Mouse (Mus musculus) midbrain, embryonic 14.5 days (tissue): ENCODE measurements around the gene Atp6v0c. TPM values are rescaled to one million over a fixed set of nuclear protein-coding genes. Genes with fewer than 3 reads are reported as not detected.
A peak's percentile ranks its signal among the peaks of the same experiment; 100 is the strongest.

Experiments used
- ATAC-seq: fragments of 200-750 bp; cut with Nextera tagmentation; 2 replicates; pipeline ENCODE4 v1.8.0; 2017; ENCODE audit warnings: moderate number of reproducible peaks, moderate library complexity; ENCODE audit not compliant: low FRiP score, low TSS enrichment
- DNase-seq: peaks from one replicate; pipeline ENCODE4 v3.0.0-alpha.2; 2015
- H3K27ac ChIP-seq: fragments of 300-500 bp; sonication (generic); replicated peaks from 2 replicates; pipeline ENCODE4 v1.5.1; 2014; ENCODE audit warnings: mild to moderate bottlenecking, low read depth, low read length, moderate library complexity
- H3K27me3 ChIP-seq: fragments of 300-500 bp; sonication (generic); 2 replicates; pipeline ENCODE4 v1.6.1; 2014; ENCODE audit warnings: low read length, control low read depth, mixed read lengths; ENCODE audit not compliant: control insufficient read depth, insufficient read depth
- H3K36me3 ChIP-seq: fragments of 300-500 bp; sonication (generic); 2 replicates; pipeline ENCODE4 v1.6.1; 2014; ENCODE audit warnings: low read length, control low read depth; ENCODE audit not compliant: control insufficient read depth, insufficient read depth
- H3K4me1 ChIP-seq: fragments of 300-500 bp; sonication (generic); 2 replicates; pipeline ENCODE4 v1.6.1; 2014; ENCODE audit warnings: mild to moderate bottlenecking, antibody characterized with exemption, low read length, control low read depth; ENCODE audit not compliant: control insufficient read depth, insufficient read depth
- H3K4me2 ChIP-seq: fragments of 300-500 bp; sonication (generic); 2 replicates; pipeline ENCODE4 v1.6.1; 2014; ENCODE audit warnings: mild to moderate bottlenecking, low read length, moderate library complexity
- H3K4me3 ChIP-seq: fragments of 300-500 bp; sonication (generic); replicated peaks from 2 replicates; pipeline ENCODE4 v1.5.1; 2014; ENCODE audit warnings: low read depth, low read length
- H3K9ac ChIP-seq: fragments of 300-500 bp; sonication (generic); replicated peaks from 2 replicates; pipeline ENCODE4 v1.6.1; 2014; ENCODE audit warnings: mild to moderate bottlenecking, low read length, moderate library complexity
- H3K9me3 ChIP-seq: fragments of 300-500 bp; sonication (generic); 2 replicates; pipeline ENCODE4 v1.6.1; 2016; ENCODE audit warnings: low read length, control low read depth, mixed read lengths; ENCODE audit not compliant: control insufficient read depth
- WGBS: fragments of 180-500 bp; shearing (Covaris S2); extraction: QIAGEN DNeasy Blood & Tissue Kit; methylation state at CpG from one replicate; pipeline ENCODE4 v1.1.7; 2014; 5-methylcytosine and 5-hydroxymethylcytosine counted together
- polyA plus RNA-seq: library from polyadenylated mRNA; unstranded; fragments of >200 nt; fragmentation: Nextera tagmentation; extraction: Ambion mirVana; gene quantifications from 2 replicates; pipeline ENCODE4 v1.2.1, GENCODE M21; 2014

The Atp6v0c gene
- 1,214 and 1,517 TPM in 2 replicates for polyA plus RNA-seq

- DNase-seq (peak; percentile 99), ATAC-seq (peak; percentile 91)
- peak within 1 kb of the TSS; percentile 88 for H3K4me2 ChIP-seq
- no peaks in the 10 kb centered on the region for H3K27me3 ChIP-seq
- H3K4me1 ChIP-seq, result peaks cover 18% of the 10 kb centered on the region
- no peaks in the 10 kb centered on the region for H3K9me3 ChIP-seq
- peak within 1 kb of the TSS; percentile 91 for H3K4me3 ChIP-seq
- peaks cover 13% of the 10 kb centered on the region for H3K36me3 ChIP-seq
- peak within 1 kb of the TSS; percentile 98 for H3K27ac ChIP-seq
- WGBS, result under 1% methylated on average over 58 of the region's 58 CpGs
- peak within 1 kb of the TSS; percentile 88 for H3K9ac ChIP-seq
These were observed at the start of gene Atp6v0c for GRCm38 (mm10) chr17:24169317-24170065. TSS of gene Atp6v0c (minus strand) at chr17:24169702.

GRCm38 (mm10) chr17:24216836-24217235, 47.3 kb upstream of the Atp6v0c start:
- H3K9me3 ChIP-seq, result no peaks in the 10 kb centered on the region
- H3K9ac ChIP-seq, result no peak overlapping the region
- H3K4me2 ChIP-seq, result no peak overlapping the region
- H3K4me1 ChIP-seq, result peaks cover 12% of the 10 kb centered on the region
- no peak overlapping the region for H3K4me3 ChIP-seq
- ATAC-seq (no peak), DNase-seq (no peak)
- H3K27ac ChIP-seq, result no peak overlapping the region
- H3K27me3 ChIP-seq, result no peaks in the 10 kb centered on the region
- WGBS, result 57% methylated on average over 4 of the region's 4 CpGs
- peaks cover 33% of the 10 kb centered on the region for H3K36me3 ChIP-seq

GRCm38 (mm10) chr17:24213186-24213585, 43.7 kb upstream of the Atp6v0c start:
- DNase-seq, result no peak
- H3K9me3 ChIP-seq, result no peaks in the 10 kb centered on the region

GRCm38 (mm10) chr17:24212441-24213018, 43.0 kb upstream of the Atp6v0c start:
- H3K4me1 ChIP-seq, result peaks cover 43% of the 10 kb centered on the region
- H3K36me3 ChIP-seq, result peaks cover 23% of the 10 kb centered on the region
- peak overlapping the region; percentile 78 for H3K27ac ChIP-seq
- WGBS, result 25% methylated on average over 5 of the region's 5 CpGs
- peak overlapping the region; percentile 53 for H3K4me3 ChIP-seq
- H3K27me3 ChIP-seq, result peaks cover 10% of the 10 kb centered on the region; the same call in 1 of the 2 replicates
- DNase-seq, result no peak
- ATAC-seq, result no peak
- H3K4me2 ChIP-seq, result peak overlapping the region; percentile 96
- H3K9me3 ChIP-seq, result no peaks in the 10 kb centered on the region
- peak overlapping the region; percentile 81; the same call in 1 of the 2 replicates for H3K9ac ChIP-seq

More at GRCm38 (mm10) chr17:24213186-24213585, 43.7 kb upstream of the Atp6v0c start:
- WGBS, result 82% methylated on average over 6 of the region's 6 CpGs
- Histone ChIP-seq H3K27ac (no peak overlapping the region), H3K4me1 (peaks cover 36% of the 10 kb centered on the region), H3K36me3 (peaks cover 29% of the 10 kb centered on the region), H3K4me2 (no peak overlapping the region), H3K27me3 (peaks cover 3% of the 10 kb centered on the region; the same call in 1 of the 2 replicates), H3K9ac (no peak overlapping the region), H3K4me3 (no peak overlapping the region)
- no peak for ATAC-seq

- H3K27ac ChIP-seq, result peak overlapping the region; percentile 78
- no peaks in the 10 kb centered on the region for H3K9me3 ChIP-seq
- peaks cover 15% of the 10 kb centered on the region; the same call in 1 of the 2 replicates for H3K27me3 ChIP-seq
- peak overlapping the region; percentile 81 for H3K9ac ChIP-seq
- peak; percentile 56 for ATAC-seq
- peaks cover 49% of the 10 kb centered on the region for H3K4me1 ChIP-seq
- peak; percentile 91 for DNase-seq
- peak overlapping the region; percentile 53 for H3K4me3 ChIP-seq
- H3K4me2 ChIP-seq, result peak overlapping the region; percentile 96
- peaks cover 17% of the 10 kb centered on the region for H3K36me3 ChIP-seq
- 1% methylated on average over 37 of the region's 37 CpGs for WGBS
These were observed 42.3 kb upstream of the Atp6v0c start for GRCm38 (mm10) chr17:24211631-24212440.

- peaks cover 62% of the 10 kb centered on the region for H3K4me1 ChIP-seq
- H3K4me2 ChIP-seq, result peak overlapping the region; percentile 96; the same call in 1 of the 2 replicates
- H3K27me3 ChIP-seq, result peaks cover 15% of the 10 kb centered on the region; the same call in 1 of the 2 replicates
- no peak overlapping the region for H3K4me3 ChIP-seq
- H3K9ac ChIP-seq, result no peak overlapping the region
- ATAC-seq (no peak), DNase-seq (no peak)
- 0 out of 2 replicates have a peak overlapping the region, but pooled peaks have one; percentile 20 for H3K27ac ChIP-seq
- 80% methylated on average over 3 of the region's 3 CpGs for whole genome bisulfite sequencing
- no peaks in the 10 kb centered on the region for H3K9me3 ChIP-seq
- H3K36me3 ChIP-seq, result peaks cover 6% of the 10 kb centered on the region
These were observed 41.1 kb upstream of the Atp6v0c start for GRCm38 (mm10) chr17:24210591-24210990.

GRCm38 (mm10) chr17:24209916-24210240, 40.4 kb upstream of the Atp6v0c start:
- H3K9me3 ChIP-seq, result no peaks in the 10 kb centered on the region
- ATAC-seq (no peak), DNase-seq (no peak)
- H3K9ac ChIP-seq, result no peak overlapping the region
- peaks cover 63% of the 10 kb centered on the region for H3K4me1 ChIP-seq
- no peaks in the 10 kb centered on the region for H3K36me3 ChIP-seq
- no peak overlapping the region; the same call in 1 of the 2 replicates for H3K27ac ChIP-seq
- H3K4me2 ChIP-seq, result peak overlapping the region; percentile 94
- H3K4me3 ChIP-seq, result no peak overlapping the region
- 59% methylated on average over 3 of the region's 3 CpGs for WGBS
- H3K27me3 ChIP-seq, result peaks cover 15% of the 10 kb centered on the region; the same call in 1 of the 2 replicates
